Mouse (Mus musculus) stomach, postnatal 0 days (tissue): ENCODE results near the gene Parm1. TPM values are rescaled to one million over a fixed set of nuclear protein-coding genes. Genes with fewer than 3 reads are reported as not detected.

ENCODE experiments used
- ATAC-seq: fragments of 200-750 bp; cut with Nextera tagmentation; 2 replicates; pipeline ENCODE4 v1.8.0; 2017; ENCODE audit not compliant: low FRiP score, low TSS enrichment
- DNase-seq: peaks from one replicate; pipeline ENCODE4 v3.0.0-alpha.2; 2016; ENCODE audit warnings: low spot score
- H3K27ac ChIP-seq: fragments of 300-500 bp; sonication (generic); replicated peaks from 2 replicates; pipeline ENCODE4 v1.5.1; 2014; ENCODE audit warnings: mild to moderate bottlenecking, control low read depth
- H3K27me3 ChIP-seq: fragments of 300-500 bp; sonication (generic); 2 replicates; pipeline ENCODE4 v1.6.1; 2014; ENCODE audit warnings: low read length; ENCODE audit not compliant: control insufficient read depth, insufficient read depth
- H3K36me3 ChIP-seq: fragments of 300-500 bp; sonication (generic); 2 replicates; pipeline ENCODE4 v1.6.1; 2014; ENCODE audit warnings: low read length, mixed read lengths; ENCODE audit not compliant: control insufficient read depth, insufficient read depth
- H3K4me1 ChIP-seq: fragments of 300-500 bp; sonication (generic); replicated peaks from 2 replicates; pipeline ENCODE4 v1.6.1; 2014; ENCODE audit warnings: antibody characterized with exemption; ENCODE audit not compliant: control insufficient read depth, insufficient read depth
- H3K4me2 ChIP-seq: fragments of 300-500 bp; sonication (generic); replicated peaks from 2 replicates; pipeline ENCODE4 v1.6.1; 2014; ENCODE audit warnings: low read depth, mild to moderate bottlenecking, control low read depth, moderate library complexity
- H3K4me3 ChIP-seq: fragments of 300-500 bp; sonication (generic); 2 replicates; pipeline ENCODE4 v1.5.1; 2014; ENCODE audit warnings: low read depth, low read length, control low read depth
- H3K9ac ChIP-seq: fragments of 300-500 bp; sonication (generic); 2 replicates; pipeline ENCODE4 v1.6.1; 2014; ENCODE audit warnings: mild to moderate bottlenecking, low read length, control low read depth, mixed read lengths
- H3K9me3 ChIP-seq: fragments of 300-500 bp; sonication (generic); 2 replicates; pipeline ENCODE4 v1.6.1; 2016; ENCODE audit warnings: low read length; ENCODE audit not compliant: control insufficient read depth
- CTCF ChIP-seq: IDR thresholded peaks from 2 replicates; pipeline ENCODE4 v1.5.1; 2016; ENCODE audit warnings: antibody characterized with exemption, low read depth, mild to moderate bottlenecking, moderate library complexity
- EP300 ChIP-seq: optimal IDR thresholded peaks from 2 replicates; pipeline ENCODE3; 2016; ENCODE audit warnings: antibody characterized with exemption
- WGBS: fragments of 180-500 bp; shearing (Covaris S2); extraction: QIAGEN DNeasy Blood & Tissue Kit; methylation state at CpG from one replicate; pipeline ENCODE4 v1.1.7; 2014; 5-methylcytosine and 5-hydroxymethylcytosine counted together
- polyA plus RNA-seq: library from polyadenylated mRNA; unstranded; fragments of >200 nt; fragmentation: Nextera tagmentation; extraction: Ambion mirVana; gene quantifications from 2 replicates; pipeline ENCODE4 v1.2.1, GENCODE M21; 2015

The Parm1 gene
- polyA plus RNA-seq, 1 experiment from 2014 or later, result 24.7 TPM

DNA sequence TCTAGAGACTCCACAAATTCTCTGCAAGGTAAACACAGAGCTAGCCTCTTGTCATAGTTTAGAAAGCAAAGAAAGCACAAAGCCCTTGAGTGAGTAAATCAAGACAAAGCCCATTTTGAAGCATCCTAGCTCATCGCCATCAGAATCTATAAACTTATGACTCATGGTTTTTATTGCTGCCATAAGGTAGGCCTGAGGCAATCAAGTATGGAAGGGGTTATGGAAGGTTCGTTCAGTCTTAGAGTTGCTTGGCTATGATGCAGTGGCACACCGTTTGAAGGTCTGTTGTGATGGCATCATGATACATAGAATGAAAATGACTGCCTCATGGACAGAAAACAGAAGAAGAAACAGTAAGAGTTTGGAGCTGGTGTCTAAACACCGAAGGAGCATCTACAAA is 133.9 kb downstream of the Parm1 start:
- H3K36me3 ChIP-seq, result no peaks in the 10 kb centered on the region
- TF ChIP-seq CTCF (no peak), EP300 (no peak)
- ATAC-seq (no peak), DNase-seq (no peak)
- H3K27ac ChIP-seq, result no peak overlapping the region
- no peak overlapping the region for H3K4me3 ChIP-seq
- H3K9ac ChIP-seq, result no peak overlapping the region
- no peaks in the 10 kb centered on the region for H3K27me3 ChIP-seq
- H3K4me2 ChIP-seq, result no peak overlapping the region
- 82% methylated on average over 4 of the region's 4 CpGs for WGBS
- H3K4me1 ChIP-seq, result no peaks in the 10 kb centered on the region
- H3K9me3 ChIP-seq, result no peaks in the 10 kb centered on the region

DNA sequence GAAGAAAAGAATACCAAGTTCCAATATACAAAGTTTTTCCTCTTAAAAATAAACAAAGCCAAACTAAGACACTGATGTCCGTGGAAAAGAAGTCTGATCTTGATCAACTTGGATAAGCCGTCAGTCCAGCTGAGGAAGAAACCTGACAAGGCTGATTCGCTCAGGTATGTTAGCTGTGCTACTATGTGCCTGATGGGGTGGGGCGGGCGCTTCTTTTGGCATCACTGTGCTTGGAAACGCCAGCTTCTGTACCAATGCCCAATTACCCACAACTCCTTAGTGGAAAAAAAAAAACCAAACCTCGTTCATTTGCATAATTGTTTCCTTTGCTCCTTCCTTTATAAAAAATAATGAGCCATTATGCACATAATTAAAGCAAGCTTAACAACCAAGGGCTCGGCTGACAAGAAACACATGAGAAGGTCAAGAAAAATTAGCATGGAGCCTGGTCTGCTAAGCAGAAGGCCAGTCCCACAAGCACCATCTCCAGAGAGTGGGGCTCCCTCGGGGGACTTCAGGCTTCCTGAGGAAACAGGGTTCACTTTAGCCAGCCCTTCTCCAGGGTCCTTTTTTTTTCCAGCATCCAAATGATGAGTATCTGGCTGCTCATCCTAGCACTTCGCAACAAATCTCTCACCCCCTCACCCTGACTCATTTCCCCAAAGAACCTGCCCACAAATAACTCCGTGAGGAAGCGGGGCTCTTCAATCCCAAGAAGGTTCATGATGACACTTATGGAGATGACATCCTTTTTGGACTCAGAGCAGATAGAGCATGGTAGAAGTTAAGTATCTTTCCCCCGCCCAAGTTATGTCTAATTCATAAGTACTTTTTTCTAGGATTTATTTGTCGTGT is 135.9 kb downstream of the Parm1 start:
- Histone ChIP-seq H3K4me2 (no peak overlapping the region), H3K27ac (no peak overlapping the region), H3K9ac (no peak overlapping the region), H3K27me3 (no peaks in the 10 kb centered on the region), H3K4me1 (no peaks in the 10 kb centered on the region), H3K4me3 (no peak overlapping the region), H3K36me3 (no peaks in the 10 kb centered on the region), H3K9me3 (no peaks in the 10 kb centered on the region)
- TF ChIP-seq CTCF (no peak), EP300 (no peak)
- no peak for DNase-seq
- no peak for ATAC-seq
- WGBS, result 85% methylated on average over 14 of the region's 14 CpGs

DNA sequence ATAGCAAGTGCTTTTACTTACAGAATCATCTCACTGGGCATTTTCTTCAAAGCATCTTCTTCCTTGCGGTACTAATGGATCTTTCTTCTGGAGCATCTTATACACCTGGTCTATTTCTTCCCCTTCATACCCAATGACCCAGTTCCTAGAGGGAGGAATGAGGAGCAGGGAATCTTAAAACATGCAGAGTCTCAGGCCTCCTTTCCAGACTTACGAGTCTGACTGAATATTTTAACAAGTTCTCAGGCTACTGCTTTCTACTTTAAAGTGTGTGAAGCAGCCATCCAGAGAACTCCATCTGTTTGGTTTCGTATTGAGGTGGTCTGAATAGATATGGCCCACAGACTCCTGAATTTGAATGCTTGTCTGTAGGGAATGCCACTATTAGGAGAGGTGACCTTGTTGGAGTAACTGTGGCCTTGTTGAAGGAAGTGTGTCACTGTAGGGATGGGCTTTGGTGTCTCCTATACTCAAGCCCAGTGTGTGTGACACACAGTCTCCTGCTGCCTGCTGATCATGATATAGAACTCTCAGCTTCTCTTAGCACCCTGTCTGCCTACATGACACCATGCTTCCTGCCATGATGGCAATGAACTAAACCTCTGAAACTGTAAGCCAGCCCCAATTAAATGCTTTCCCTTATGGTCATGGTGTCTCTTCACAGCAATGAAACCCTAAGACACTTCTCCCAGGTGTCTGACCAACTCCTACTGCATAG is 137.1 kb downstream of the Parm1 start:
- Histone ChIP-seq H3K4me1 (no peaks in the 10 kb centered on the region), H3K4me3 (no peak overlapping the region), H3K9ac (no peak overlapping the region), H3K9me3 (no peaks in the 10 kb centered on the region), H3K27ac (no peak overlapping the region), H3K36me3 (no peaks in the 10 kb centered on the region), H3K27me3 (no peaks in the 10 kb centered on the region), H3K4me2 (no peak overlapping the region)
- DNase-seq, result no peak
- WGBS, result 91% methylated on average over 3 of the region's 3 CpGs
- no peak for ATAC-seq
- TF ChIP-seq CTCF, result no peak
- no peak for TF ChIP-seq EP300

DNA sequence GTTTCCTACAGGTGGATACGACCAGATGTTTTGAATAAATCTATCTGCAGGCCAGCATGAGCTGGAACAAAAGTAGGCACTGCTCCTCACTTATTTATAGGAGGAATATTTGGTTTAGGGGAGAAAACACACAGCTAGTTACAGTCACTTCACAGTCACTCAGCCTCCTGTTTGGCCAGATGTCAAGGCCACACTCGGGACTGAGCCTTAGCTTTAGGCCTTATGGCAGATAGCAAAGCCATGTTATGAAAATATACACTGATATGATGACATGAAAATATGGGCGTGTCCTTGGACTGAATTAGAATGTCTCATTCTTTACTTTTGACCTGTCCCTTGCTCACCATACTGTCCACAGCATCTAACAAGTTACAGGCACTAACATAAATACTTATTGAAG is 137.8 kb downstream of the Parm1 start:
- ATAC-seq, result no peak
- no peaks in the 10 kb centered on the region for H3K27me3 ChIP-seq
- no peak for TF ChIP-seq EP300
- TF ChIP-seq CTCF, result no peak

DNA sequence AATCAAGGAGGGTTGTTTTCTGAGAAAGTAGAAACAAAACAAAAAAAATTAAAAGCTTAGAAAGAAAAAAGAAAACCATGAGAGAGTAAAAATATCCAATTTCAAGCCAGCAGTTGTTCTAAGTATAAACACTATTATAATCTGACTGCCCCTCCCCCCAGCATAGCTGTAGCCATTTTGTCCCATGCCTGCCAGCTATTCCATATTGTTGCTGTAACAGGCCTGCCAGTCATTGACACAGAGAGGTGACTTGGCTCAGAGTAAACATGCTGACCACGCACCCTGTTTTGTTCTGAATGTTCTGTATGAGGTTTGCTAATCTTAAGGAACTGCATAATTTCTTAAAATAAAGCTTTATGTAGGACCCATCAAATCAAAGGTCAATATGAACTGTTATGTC is 145.3 kb downstream of the Parm1 start:
- Histone ChIP-seq H3K9ac (no peak overlapping the region), H3K4me2 (no peak overlapping the region), H3K4me1 (no peaks in the 10 kb centered on the region), H3K27ac (no peak overlapping the region), H3K36me3 (no peaks in the 10 kb centered on the region), H3K9me3 (no peaks in the 10 kb centered on the region), H3K4me3 (no peak overlapping the region), H3K27me3 (no peaks in the 10 kb centered on the region)
- ATAC-seq, result no peak
- WGBS, result 61% methylated on average over 1 of the region's 1 CpGs
- no peak for TF ChIP-seq EP300
- TF ChIP-seq CTCF, result no peak
- DNase-seq, result no peak

More for the DNA sequence above, 137.8 kb downstream of the Parm1 start:
- H3K27ac ChIP-seq, result no peak overlapping the region
- H3K4me2 ChIP-seq, result no peak overlapping the region
- no peaks in the 10 kb centered on the region for H3K36me3 ChIP-seq
- whole genome bisulfite sequencing, result 63% methylated on average over 3 of the region's 3 CpGs
- H3K4me3 ChIP-seq, result no peak overlapping the region
- H3K4me1 ChIP-seq, result no peaks in the 10 kb centered on the region
- H3K9me3 ChIP-seq, result no peaks in the 10 kb centered on the region
- H3K9ac ChIP-seq, result no peak overlapping the region
- no peak for DNase-seq

DNA sequence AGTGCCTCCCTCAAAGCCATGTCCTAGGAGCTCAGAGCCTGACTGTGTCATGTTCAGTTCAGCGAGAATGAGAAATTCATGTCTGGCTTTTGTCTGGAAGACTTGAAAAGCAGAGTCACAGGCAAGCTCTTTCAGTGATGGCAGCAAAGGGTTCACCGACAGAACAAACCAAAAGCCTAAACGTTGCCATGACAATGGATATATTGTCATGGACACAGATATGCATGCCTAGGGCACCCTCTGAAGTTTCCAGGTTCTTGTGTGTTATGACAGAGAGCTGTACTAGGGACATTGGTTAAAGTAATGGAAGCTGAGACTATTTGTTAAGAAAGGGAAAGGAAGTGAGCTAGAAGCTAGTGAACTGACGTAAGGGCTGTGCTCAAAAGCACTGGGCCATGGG is 149.7 kb downstream of the Parm1 start:
- Histone ChIP-seq H3K9me3 (no peaks in the 10 kb centered on the region), H3K27ac (no peak overlapping the region), H3K4me1 (no peaks in the 10 kb centered on the region), H3K27me3 (no peaks in the 10 kb centered on the region), H3K4me2 (no peak overlapping the region), H3K36me3 (no peaks in the 10 kb centered on the region), H3K4me3 (no peak overlapping the region), H3K9ac (no peak overlapping the region)
- DNase-seq (no peak), ATAC-seq (no peak)
- TF ChIP-seq CTCF (no peak), EP300 (no peak)
- 68% methylated on average over 4 of the region's 4 CpGs for WGBS
